Mouse (Mus musculus) lung, embryonic 15.5 days (tissue): Measurements from ENCODE around the gene Kirrel. TPM values are rescaled to one million over a fixed set of nuclear protein-coding genes. Genes with fewer than 3 reads are reported as not detected.
A peak's percentile ranks its signal among the peaks of the same experiment; 100 is the strongest.

Experiments
- ATAC-seq: fragments of 200-750 bp; cut with Nextera tagmentation; 2 replicates; pipeline ENCODE4 v1.8.0; 2017; ENCODE audit warnings: moderate number of reproducible peaks, borderline replicate concordance; ENCODE audit not compliant: low FRiP score, low TSS enrichment; ENCODE audit errors: extremely low read depth
- H3K27ac ChIP-seq: fragments of 300-500 bp; sonication (generic); 2 replicates; pipeline ENCODE4 v1.5.1; 2015; ENCODE audit warnings: moderate library complexity, mild to moderate bottlenecking, inconsistent platforms
- H3K27me3 ChIP-seq: fragments of 300-500 bp; sonication (generic); 2 replicates; pipeline ENCODE4 v1.6.1; 2015; ENCODE audit warnings: inconsistent platforms
- H3K36me3 ChIP-seq: fragments of 300-500 bp; sonication (generic); 2 replicates; pipeline ENCODE4 v1.6.1; 2015; ENCODE audit warnings: inconsistent platforms
- H3K4me1 ChIP-seq: fragments of 300-500 bp; sonication (generic); 2 replicates; pipeline ENCODE4 v1.6.1; 2015; ENCODE audit warnings: inconsistent platforms
- H3K4me2 ChIP-seq: fragments of 300-500 bp; sonication (generic); 2 replicates; pipeline ENCODE4 v1.6.1; 2015; ENCODE audit warnings: inconsistent platforms, mild to moderate bottlenecking, moderate library complexity
- H3K4me3 ChIP-seq: fragments of 300-500 bp; sonication (generic); 2 replicates; pipeline ENCODE4 v1.5.1; 2015; ENCODE audit warnings: mild to moderate bottlenecking, inconsistent platforms
- H3K9ac ChIP-seq: fragments of 300-500 bp; sonication (generic); 2 replicates; pipeline ENCODE4 v1.6.1; 2015; ENCODE audit warnings: inconsistent platforms
- H3K9me3 ChIP-seq: fragments of 300-500 bp; sonication (generic); 2 replicates; pipeline ENCODE4 v1.6.1; 2016; ENCODE audit warnings: inconsistent platforms
- WGBS: fragments of 180-500 bp; shearing (Covaris S2); methylation state at CpG from one replicate; pipeline ENCODE4 v1.1.7; 2015; 5-methylcytosine and 5-hydroxymethylcytosine counted together
- polyA plus RNA-seq: library from polyadenylated mRNA; unstranded; fragments of >200 nt; fragmentation: Nextera tagmentation; extraction: Ambion mirVana; gene quantifications from 2 replicates; pipeline ENCODE4 v1.2.1, GENCODE M21; 2015

The Kirrel gene
- 20.7 and 23.0 TPM in 2 replicates for polyA plus RNA-seq

DNA sequence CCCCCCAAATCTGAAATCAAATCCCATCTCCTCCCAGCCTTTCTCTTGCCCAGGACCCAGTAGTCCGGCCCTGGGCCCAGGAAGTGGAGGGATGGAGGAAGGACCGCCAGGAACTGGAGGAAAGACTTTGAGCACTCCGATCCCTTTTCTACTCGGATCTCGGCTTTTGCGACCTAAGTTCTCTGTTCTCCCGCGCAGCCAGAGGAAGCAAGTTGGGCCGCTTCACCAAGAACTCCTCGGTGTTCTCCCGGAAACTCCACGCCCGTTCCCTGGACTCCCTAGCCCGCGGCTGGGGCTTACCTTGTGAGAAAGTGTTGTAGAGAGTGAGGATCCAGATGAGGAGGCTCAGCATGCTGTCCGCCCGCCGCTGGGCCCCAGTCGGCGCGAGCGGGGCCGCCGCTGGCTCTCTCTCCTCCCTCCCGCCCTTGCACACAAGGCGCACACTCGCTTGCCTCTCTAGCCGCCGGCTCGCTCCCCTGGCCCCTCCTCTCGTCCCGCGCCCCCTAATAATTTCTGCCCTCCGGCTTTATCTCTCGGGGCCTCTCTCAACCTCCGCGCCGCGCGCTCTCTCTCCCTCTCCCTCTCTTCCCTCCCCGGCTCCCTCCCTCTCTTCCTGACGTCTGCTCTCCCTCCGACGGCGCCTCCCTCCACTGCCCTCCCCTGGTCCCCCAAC lies at the start of gene Kirrel:
Kirrel (minus strand) TSS at position 652 of the 673 bp plus-strand sequence.
- H3K4me2 ChIP-seq, result peak within 1 kb of the TSS; percentile 85
- WGBS, result under 1% methylated on average over 34 of the region's 45 CpGs
- H3K36me3 ChIP-seq, result no peaks in the 10 kb centered on the region
- peak within 1 kb of the TSS; percentile 68 for H3K9ac ChIP-seq
- peaks cover 48% of the 10 kb centered on the region for H3K4me1 ChIP-seq
- H3K4me3 ChIP-seq, result peak within 1 kb of the TSS; percentile 75
- ATAC-seq, result peak; percentile 90
- H3K27me3 ChIP-seq, result no peaks in the 10 kb centered on the region
- peak within 1 kb of the TSS; percentile 91 for H3K27ac ChIP-seq
- no peaks in the 10 kb centered on the region for H3K9me3 ChIP-seq

DNA sequence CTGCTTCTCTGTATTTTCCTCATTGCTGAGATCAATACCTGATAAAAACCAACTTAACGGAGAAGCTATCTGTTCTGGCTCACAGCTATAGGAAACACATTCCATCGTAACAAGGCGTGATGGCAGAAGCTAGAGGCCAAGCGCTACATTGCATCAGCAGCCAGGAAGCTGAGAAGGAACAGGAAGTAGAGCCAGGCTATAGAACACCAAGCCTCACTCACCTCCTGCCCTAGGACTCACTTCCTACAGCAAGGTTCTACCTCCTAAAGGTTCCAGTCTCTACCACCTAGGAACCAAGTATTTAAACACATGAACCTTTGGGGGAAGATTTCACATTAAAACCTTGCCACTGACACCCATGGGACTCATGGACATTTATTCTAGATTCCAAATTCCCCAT lies 49.1 kb upstream of the Kirrel start:
- Histone ChIP-seq H3K36me3 (no peaks in the 10 kb centered on the region), H3K4me3 (no peak overlapping the region), H3K4me2 (no peak overlapping the region), H3K27ac (no peak overlapping the region), H3K27me3 (no peaks in the 10 kb centered on the region), H3K9ac (no peak overlapping the region), H3K9me3 (no peaks in the 10 kb centered on the region), H3K4me1 (no peaks in the 10 kb centered on the region)
- no peak for ATAC-seq
- WGBS, result 62% methylated on average over 4 of the region's 4 CpGs

DNA sequence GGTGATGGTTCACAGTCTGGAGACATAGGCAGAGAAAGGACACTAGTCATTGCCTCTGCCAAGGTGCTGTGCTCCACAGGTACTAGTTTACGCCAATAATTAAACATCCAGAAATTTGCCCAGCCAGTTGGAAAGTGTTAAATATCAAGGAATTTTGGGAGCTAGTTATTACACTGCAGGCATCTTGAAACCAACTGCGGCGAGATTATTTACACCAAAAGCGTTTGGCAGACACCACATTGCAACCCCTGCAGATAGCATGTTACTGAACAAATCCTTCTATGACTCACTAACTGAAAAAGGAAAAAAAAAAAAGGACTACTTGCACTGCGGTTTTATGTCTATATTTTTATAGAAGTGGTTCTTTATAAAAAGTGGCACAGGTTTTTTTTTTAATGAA lies 47.8 kb upstream of the Kirrel start:
- ATAC-seq, result no peak
- Histone ChIP-seq H3K9ac (no peak overlapping the region), H3K4me1 (no peaks in the 10 kb centered on the region), H3K27ac (no peak overlapping the region), H3K4me2 (no peak overlapping the region), H3K27me3 (no peaks in the 10 kb centered on the region), H3K4me3 (no peak overlapping the region), H3K36me3 (no peaks in the 10 kb centered on the region), H3K9me3 (no peaks in the 10 kb centered on the region)
- 83% methylated on average over 5 of the region's 5 CpGs for WGBS

DNA sequence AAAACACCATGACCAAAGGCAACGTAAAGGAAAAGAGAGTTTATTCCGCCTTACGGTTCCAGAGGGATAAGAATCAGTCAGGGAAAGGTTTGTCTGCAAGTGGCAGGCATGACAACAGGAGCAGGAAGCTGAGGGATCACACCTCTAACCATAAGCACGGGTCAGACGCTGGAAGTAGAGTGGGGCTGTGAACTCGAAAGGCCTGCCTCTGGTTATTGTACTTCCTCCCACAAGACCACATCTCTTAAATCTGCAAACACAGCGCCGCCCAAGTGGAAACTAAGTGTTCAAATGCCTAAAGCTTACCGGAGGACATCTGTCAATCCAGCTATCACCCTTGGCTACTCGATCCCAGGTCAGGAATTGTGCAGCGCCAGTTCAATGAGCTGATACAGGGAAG lies 40.6 kb upstream of the Kirrel start:
- H3K4me3 ChIP-seq, result no peak overlapping the region
- H3K9me3 ChIP-seq, result no peaks in the 10 kb centered on the region
- H3K4me1 ChIP-seq, result no peaks in the 10 kb centered on the region
- H3K4me2 ChIP-seq, result no peak overlapping the region
- no peak for ATAC-seq
- WGBS, result 65% methylated on average over 11 of the region's 11 CpGs
- no peak overlapping the region for H3K9ac ChIP-seq
- no peaks in the 10 kb centered on the region for H3K27me3 ChIP-seq
- no peaks in the 10 kb centered on the region for H3K36me3 ChIP-seq
- no peak overlapping the region for H3K27ac ChIP-seq

DNA sequence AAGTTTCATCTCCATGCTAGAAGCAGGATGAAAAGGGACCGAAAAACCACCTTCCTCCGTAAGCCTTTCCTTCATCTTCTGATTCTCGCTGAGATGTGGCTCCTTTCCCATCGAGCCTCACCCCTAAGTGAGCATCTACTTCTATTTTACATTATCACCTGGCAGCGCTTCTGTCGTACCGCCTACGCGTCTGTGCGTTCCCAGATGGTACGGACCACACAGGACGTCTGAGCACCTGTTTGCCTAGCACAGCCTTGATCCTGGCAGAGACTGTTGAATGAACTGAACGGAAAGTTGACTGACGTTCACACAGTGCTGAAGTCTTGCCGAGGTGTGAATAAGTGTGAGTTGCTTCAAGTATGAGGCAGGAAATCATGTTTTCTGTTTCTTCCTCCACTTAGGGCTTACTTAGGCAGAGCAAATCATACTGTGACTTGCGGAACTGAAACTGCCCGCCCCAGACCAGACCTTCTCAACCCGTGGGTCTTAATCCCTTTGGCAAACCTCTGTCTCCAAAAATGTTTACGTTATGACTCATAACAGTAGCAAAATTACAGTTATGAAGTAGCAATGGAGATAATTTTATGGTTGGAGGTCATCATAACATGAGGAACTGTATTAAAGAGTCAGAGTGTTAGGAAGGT lies 39.8 kb upstream of the Kirrel start:
- H3K9ac ChIP-seq, result no peak overlapping the region
- H3K27me3 ChIP-seq, result no peaks in the 10 kb centered on the region
- H3K4me1 ChIP-seq, result no peaks in the 10 kb centered on the region
- no peak for ATAC-seq
- H3K4me2 ChIP-seq, result no peak overlapping the region
- H3K36me3 ChIP-seq, result no peaks in the 10 kb centered on the region
- 81% methylated on average over 19 of the region's 19 CpGs for WGBS
- no peak overlapping the region for H3K4me3 ChIP-seq
- H3K27ac ChIP-seq, result no peak overlapping the region
- no peaks in the 10 kb centered on the region for H3K9me3 ChIP-seq

DNA sequence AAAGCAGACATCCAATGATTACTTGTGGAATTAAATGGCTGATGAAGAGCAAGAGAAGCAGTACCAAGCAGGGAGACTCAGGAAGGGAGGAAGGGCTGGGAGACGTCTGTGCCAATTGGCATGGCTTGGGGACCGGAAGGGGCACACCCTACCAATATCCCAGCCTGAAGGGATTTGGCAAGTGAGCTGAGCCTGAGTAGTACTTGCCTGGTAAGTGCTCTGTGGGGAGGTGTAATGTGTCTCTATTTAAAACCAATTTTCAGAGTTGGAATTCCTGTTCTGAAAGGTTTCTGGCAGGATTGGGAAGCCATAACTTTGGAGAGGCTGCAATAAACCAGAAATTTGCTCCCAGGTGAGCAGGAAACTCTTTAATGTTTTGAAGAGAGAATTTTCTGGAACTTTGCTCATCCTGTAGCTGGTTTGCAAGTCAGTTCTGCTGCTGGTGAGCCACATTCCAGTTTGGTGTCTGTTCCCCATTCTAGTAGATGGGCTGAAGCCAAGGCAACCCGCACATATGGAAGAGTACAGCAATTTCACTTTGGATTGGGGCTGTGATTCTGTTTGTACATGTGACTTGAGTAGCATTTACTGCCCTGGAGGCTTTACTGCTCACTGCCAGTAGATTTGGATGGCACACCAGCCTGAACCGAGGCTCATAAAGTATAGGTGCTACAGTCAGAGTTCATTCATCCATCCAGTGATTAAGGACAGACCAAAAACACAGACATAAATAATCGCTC lies 32.0 kb upstream of the Kirrel start:
- H3K27me3 ChIP-seq, result no peaks in the 10 kb centered on the region
- H3K27ac ChIP-seq, result no peak overlapping the region
- no peak overlapping the region for H3K4me3 ChIP-seq
- no peaks in the 10 kb centered on the region for H3K9me3 ChIP-seq
- no peak overlapping the region for H3K9ac ChIP-seq
- H3K4me2 ChIP-seq, result no peak overlapping the region
- H3K4me1 ChIP-seq, result no peaks in the 10 kb centered on the region
- H3K36me3 ChIP-seq, result no peaks in the 10 kb centered on the region
- 75% methylated on average over 5 of the region's 5 CpGs for WGBS
- ATAC-seq, result no peak

DNA sequence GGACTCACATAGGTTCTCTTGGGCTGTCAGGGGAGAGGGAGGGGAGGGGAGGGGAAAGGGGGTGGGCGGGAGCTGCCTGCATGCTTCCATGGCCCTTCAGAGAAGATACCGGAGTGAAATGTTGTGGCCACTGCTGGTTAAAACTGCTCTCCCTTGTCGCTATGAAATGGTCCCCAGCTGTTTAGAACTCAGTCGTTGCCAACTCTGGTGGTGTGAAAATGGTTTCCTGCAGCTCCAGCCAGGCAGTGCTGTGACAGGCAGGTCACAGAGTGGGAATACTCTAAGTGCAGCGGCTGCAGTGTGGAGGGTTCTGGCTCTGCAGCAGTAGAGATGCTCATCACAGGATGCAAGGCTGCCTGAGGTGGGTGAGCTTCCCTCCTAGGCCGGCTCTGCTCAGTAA lies 22.1 kb upstream of the Kirrel start:
- Histone ChIP-seq H3K36me3 (no peaks in the 10 kb centered on the region), H3K4me1 (no peaks in the 10 kb centered on the region), H3K4me3 (no peak overlapping the region), H3K9me3 (no peaks in the 10 kb centered on the region), H3K4me2 (no peak overlapping the region), H3K9ac (no peak overlapping the region), H3K27me3 (no peaks in the 10 kb centered on the region), H3K27ac (no peak overlapping the region)
- WGBS, result 21% methylated on average over 6 of the region's 6 CpGs
- peak; percentile 87; the same call in 1 of the 2 replicates for ATAC-seq

DNA sequence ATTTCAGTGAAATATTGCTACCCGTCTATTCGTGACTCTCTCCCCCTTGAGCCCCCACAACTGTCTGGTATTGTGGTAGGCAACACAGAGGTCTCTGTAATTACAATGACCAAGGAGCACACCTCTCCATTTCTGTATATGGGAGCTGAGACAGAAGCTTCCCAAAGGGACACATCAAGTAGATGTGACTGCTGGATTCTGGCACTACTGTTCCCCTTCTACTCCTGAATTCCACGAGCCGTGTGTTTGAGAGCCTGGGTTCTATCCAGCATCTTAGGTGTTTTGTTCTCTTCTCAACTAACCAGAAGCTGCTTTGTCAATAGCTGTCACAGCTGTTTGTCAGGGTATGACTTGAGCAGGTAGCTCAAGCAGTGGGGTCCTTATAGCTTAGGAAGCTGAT lies 20.5 kb upstream of the Kirrel start:
- no peaks in the 10 kb centered on the region for H3K4me1 ChIP-seq
- H3K9ac ChIP-seq, result no peak overlapping the region
- no peak overlapping the region for H3K4me2 ChIP-seq
- 81% methylated on average over 4 of the region's 4 CpGs for WGBS
- no peaks in the 10 kb centered on the region for H3K9me3 ChIP-seq
- no peaks in the 10 kb centered on the region for H3K27me3 ChIP-seq
- H3K36me3 ChIP-seq, result no peaks in the 10 kb centered on the region
- H3K27ac ChIP-seq, result no peak overlapping the region
- H3K4me3 ChIP-seq, result no peak overlapping the region
- no peak for ATAC-seq

DNA sequence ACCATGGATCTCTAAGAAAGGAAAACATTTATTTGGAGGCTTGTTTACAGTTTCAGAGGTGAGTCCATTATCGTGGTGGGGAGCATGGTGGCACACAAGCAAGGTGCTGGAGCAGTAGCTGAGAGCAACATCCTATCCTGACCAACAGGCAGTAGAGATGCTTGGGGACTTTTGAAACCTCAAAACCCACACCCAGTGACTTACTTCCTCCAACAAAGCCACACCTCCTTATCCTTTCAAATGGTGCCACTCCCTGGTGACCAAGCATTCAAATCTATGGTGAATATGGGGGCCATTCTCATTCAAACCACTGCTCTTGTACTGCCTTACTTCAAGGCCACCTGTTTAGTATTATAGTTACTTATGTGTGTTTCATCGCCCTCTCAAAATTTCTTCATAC lies 20.0 kb upstream of the Kirrel start:
- H3K4me1 ChIP-seq, result no peaks in the 10 kb centered on the region
- H3K9ac ChIP-seq, result no peak overlapping the region
- H3K4me3 ChIP-seq, result no peak overlapping the region
- no peaks in the 10 kb centered on the region for H3K9me3 ChIP-seq
- H3K27ac ChIP-seq, result no peak overlapping the region
- H3K4me2 ChIP-seq, result no peak overlapping the region
- ATAC-seq, result no peak
- no peaks in the 10 kb centered on the region for H3K36me3 ChIP-seq
- H3K27me3 ChIP-seq, result no peaks in the 10 kb centered on the region
- 79% methylated on average over 2 of the region's 2 CpGs for WGBS

DNA sequence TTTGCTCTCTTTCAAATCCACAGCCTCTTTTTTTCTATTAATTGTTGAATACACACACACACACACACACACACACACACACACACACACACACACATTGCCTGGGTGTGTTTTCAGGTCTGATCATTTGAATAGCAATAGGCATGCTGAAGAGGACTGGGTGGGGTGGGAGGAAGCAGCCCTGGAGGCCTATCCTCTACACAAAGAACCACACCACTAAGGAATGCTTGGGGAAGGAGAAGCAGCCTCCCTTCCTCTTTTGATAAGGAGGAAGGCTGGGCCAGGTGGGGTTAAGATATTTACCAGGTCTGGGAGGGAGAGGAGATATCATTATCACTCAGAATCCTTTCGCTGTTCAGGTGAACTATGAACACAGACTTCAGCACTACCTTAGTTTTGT lies 19.2 kb upstream of the Kirrel start:
- H3K4me1 ChIP-seq, result no peaks in the 10 kb centered on the region
- no peak overlapping the region for H3K27ac ChIP-seq
- no peaks in the 10 kb centered on the region for H3K36me3 ChIP-seq
- ATAC-seq, result no peak
- 38% methylated on average over 1 of the region's 1 CpGs for WGBS
- H3K27me3 ChIP-seq, result no peaks in the 10 kb centered on the region
- H3K9me3 ChIP-seq, result no peaks in the 10 kb centered on the region
- no peak overlapping the region for H3K9ac ChIP-seq
- H3K4me2 ChIP-seq, result no peak overlapping the region
- no peak overlapping the region for H3K4me3 ChIP-seq

DNA sequence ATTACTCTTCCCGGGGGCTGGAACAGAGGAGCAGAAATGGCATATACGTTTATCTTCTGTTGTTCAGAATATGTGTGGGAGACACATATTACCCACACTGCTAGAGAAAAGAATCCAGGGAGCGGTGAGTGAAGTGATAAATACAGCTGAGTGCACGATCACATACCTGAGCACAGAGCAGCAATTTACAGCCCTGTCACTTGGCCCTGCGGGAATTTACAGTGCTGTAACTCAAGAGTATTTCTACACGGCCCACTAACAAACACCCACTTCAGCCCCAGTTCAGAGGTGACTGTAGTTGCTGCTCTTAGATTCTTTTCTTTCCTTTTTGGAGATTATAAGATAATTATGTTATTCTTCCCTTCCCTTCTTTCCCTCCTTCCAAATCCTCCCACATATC lies 18.8 kb upstream of the Kirrel start:
- H3K9me3 ChIP-seq, result no peaks in the 10 kb centered on the region
- WGBS, result 40% methylated on average over 6 of the region's 6 CpGs
- ATAC-seq, result no peak

DNA sequence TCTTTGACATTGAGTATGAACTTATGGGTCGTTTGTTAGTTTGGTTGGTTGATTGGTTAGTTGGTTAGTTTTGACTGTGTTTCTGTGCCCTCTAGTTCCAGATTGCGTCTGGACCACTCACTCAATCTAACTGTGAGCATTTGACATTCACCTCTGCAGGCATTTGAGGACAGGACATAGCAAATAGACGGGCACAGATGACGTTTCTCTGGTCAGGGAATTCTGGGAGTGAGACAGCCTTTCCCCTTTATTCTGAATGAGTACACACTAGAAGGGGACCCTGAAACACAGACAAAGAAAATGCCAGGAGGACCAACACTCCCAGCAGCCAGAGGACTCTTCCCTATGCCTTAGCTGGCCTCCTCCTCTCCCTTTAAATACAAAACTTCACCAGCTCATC lies 2.1 kb upstream of the Kirrel start:
- Histone ChIP-seq H3K27me3 (no peaks in the 10 kb centered on the region), H3K9me3 (no peaks in the 10 kb centered on the region), H3K4me1 (peaks cover 26% of the 10 kb centered on the region), H3K27ac (no peak overlapping the region), H3K4me3 (no peak overlapping the region), H3K36me3 (no peaks in the 10 kb centered on the region), H3K4me2 (no peak overlapping the region), H3K9ac (no peak overlapping the region)
- ATAC-seq, result no peak
- 68% methylated on average over 4 of the region's 4 CpGs for WGBS

More for the DNA sequence above, 18.8 kb upstream of the Kirrel start:
- no peak overlapping the region for H3K9ac ChIP-seq
- no peaks in the 10 kb centered on the region for H3K36me3 ChIP-seq
- no peaks in the 10 kb centered on the region for H3K4me1 ChIP-seq
- H3K27ac ChIP-seq, result no peak overlapping the region
- H3K27me3 ChIP-seq, result no peaks in the 10 kb centered on the region
- H3K4me2 ChIP-seq, result no peak overlapping the region
- no peak overlapping the region for H3K4me3 ChIP-seq
